Mouse (Mus musculus) heart, postnatal 0 days (tissue): ENCODE data around the gene Serpinb9. TPM values are rescaled to one million over a fixed set of nuclear protein-coding genes. Genes with fewer than 3 reads are reported as not detected.

Source experiments
- ATAC-seq: fragments of 200-750 bp; cut with Nextera tagmentation; 2 replicates; pipeline ENCODE4 v1.8.0; 2017; ENCODE audit warnings: low read depth, moderate number of reproducible peaks, moderate library complexity; ENCODE audit not compliant: insufficient read depth
- DNase-seq: peaks from one replicate; pipeline ENCODE4 v3.0.0-alpha.2; 2016; ENCODE audit warnings: low spot score
- H3K27ac ChIP-seq: fragments of 300-500 bp; sonication (generic); 2 replicates; pipeline ENCODE4 v1.5.1; 2014; ENCODE audit warnings: low read depth, mild to moderate bottlenecking
- H3K27me3 ChIP-seq: fragments of 300-500 bp; sonication (generic); 2 replicates; pipeline ENCODE4 v1.6.1; 2014; ENCODE audit warnings: low read length, mixed read lengths; ENCODE audit not compliant: control insufficient read depth, insufficient read depth
- H3K36me3 ChIP-seq: fragments of 300-500 bp; sonication (generic); replicated peaks from 2 replicates; pipeline ENCODE4 v1.6.1; 2014; ENCODE audit warnings: low read length, mixed read lengths; ENCODE audit not compliant: control insufficient read depth, insufficient read depth
- H3K4me1 ChIP-seq: fragments of 300-500 bp; sonication (generic); 2 replicates; pipeline ENCODE4 v1.6.1; 2014; ENCODE audit warnings: antibody characterized with exemption; ENCODE audit not compliant: control insufficient read depth, insufficient read depth
- H3K4me2 ChIP-seq: fragments of 300-500 bp; sonication (generic); 2 replicates; pipeline ENCODE4 v1.6.1; 2014; ENCODE audit warnings: low read depth, mild to moderate bottlenecking, low read length, moderate library complexity
- H3K4me3 ChIP-seq: fragments of 300-500 bp; sonication (generic); 2 replicates; pipeline ENCODE4 v1.5.1; 2014; ENCODE audit warnings: low read depth, low read length
- H3K9ac ChIP-seq: fragments of 300-500 bp; sonication (generic); replicated peaks from 2 replicates; pipeline ENCODE4 v1.6.1; 2014; ENCODE audit warnings: low read depth, low read length, mixed read lengths
- H3K9me3 ChIP-seq: fragments of 300-500 bp; sonication (generic); replicated peaks from 2 replicates; pipeline ENCODE4 v1.6.1; 2016; ENCODE audit warnings: low read length; ENCODE audit not compliant: control insufficient read depth
- CTCF ChIP-seq: IDR thresholded peaks from 2 replicates; pipeline ENCODE4 v1.5.1; 2016; ENCODE audit warnings: antibody characterized with exemption, control low read depth, low read depth
- EP300 ChIP-seq: IDR thresholded peaks from 2 replicates; pipeline ENCODE4 v1.6.1; 2016; ENCODE audit warnings: antibody characterized with exemption, low read depth
- WGBS: fragments of 180-500 bp; shearing (Covaris S2); extraction: QIAGEN DNeasy Blood & Tissue Kit; methylation state at CpG from one replicate; pipeline ENCODE4 v1.1.7; 2014; 5-methylcytosine and 5-hydroxymethylcytosine counted together
- polyA plus RNA-seq: library from polyadenylated mRNA; unstranded; fragments of >200 nt; fragmentation: Nextera tagmentation; extraction: Ambion mirVana; gene quantifications from 2 replicates; pipeline ENCODE4 v1.2.1, GENCODE M21; 2015
- total RNA-seq: library from RNA; depleted of rRNA; stranded (reverse); fragments of >200 nt; gene quantifications from 2 replicates; pipeline ENCODE4 v1.2.3, GENCODE M21; 2014; ENCODE audit warnings: low replicate concordance

The Serpinb9 gene
- total and polyA plus RNA-seq, 2 experiments from 2014 or later = 3.9 to 6.3 TPM

DNA sequence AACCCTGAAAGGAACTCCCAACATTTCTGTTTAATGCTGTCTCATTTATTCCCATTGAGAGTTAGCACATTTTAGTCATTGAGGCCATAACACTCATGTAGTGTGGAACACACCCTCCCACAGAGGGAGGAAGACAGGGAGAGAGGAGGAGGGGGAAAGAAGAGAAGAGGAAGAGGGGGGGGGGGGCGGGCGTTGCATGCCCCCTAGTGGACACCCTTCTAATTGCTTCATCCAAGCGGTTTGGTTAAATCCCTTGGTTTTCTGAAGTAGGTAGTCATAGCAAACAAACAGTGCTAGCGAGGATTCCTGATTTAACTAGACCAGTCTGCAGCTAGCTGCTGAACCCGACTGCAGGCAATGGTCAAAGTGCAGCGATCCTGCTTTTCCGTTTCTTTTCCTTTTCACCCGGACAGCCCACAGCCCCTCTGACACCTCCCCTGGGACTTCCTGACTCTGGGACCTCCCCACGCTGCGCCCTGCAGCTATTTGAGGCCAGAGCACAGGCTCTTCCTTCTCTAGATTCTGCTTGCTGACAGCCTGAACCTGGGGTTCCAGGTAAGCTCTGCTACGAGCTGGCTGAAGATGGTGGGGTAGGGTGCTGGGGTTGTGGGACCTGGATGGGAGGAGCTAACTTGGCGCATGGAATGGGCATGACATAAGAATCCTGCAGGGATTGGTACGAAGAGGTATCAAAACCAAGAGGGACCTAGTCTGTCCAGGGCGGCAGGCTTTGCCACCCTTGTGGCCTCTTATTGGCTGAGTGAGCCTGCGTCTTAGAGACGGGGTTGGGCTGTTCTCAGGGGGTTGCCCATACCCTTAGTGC lies 37.9 kb upstream of the Serpinb9 start, which contains the start of gene Serpinb6b:
Serpinb6b (plus strand) TSS at position 221 of the 823 bp plus-strand sequence.
- DNase-seq = peak; percentile 77
- whole genome bisulfite sequencing = 27% methylated on average over 16 of the region's 16 CpGs
- Histone ChIP-seq H3K27me3 (no peaks in the 10 kb centered on the region), H3K9ac (peak within 1 kb of the TSS; percentile 70), H3K27ac (peak within 1 kb of the TSS; percentile 87), H3K4me2 (peak within 1 kb of the TSS; percentile 79), H3K4me3 (peak within 1 kb of the TSS; percentile 54), H3K9me3 (no peaks in the 10 kb centered on the region), H3K36me3 (no peaks in the 10 kb centered on the region), H3K4me1 (peaks cover 20% of the 10 kb centered on the region)
- TF ChIP-seq EP300 (no peak), CTCF (peak; percentile 33; the same call in 1 of the 2 replicates)
- ATAC-seq = peak; percentile 61

DNA sequence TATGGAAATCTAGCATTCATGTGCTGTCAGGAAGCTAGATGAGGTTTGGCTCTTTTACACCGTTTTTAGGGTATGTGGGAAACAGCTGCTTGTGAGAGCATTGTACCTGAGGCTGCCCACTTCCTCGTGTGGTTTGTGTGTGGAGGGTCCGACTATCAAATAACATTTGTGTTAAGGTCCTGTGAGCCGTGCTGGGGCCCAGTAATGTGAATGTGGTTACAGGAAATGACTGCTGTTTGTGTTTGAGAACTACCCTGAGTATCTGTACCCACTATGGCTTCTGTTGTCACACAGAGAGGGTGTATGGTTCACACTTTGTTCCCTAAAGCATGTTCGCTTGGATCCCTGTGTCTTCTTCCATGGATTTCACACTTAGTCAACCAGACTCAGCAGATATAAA lies 36.9 kb upstream of the Serpinb9 start:
- Histone ChIP-seq H3K4me2 (peak overlapping the region; percentile 79), H3K4me3 (peak overlapping the region; percentile 54), H3K36me3 (no peaks in the 10 kb centered on the region), H3K27ac (peak overlapping the region; percentile 87), H3K9me3 (no peaks in the 10 kb centered on the region), H3K27me3 (no peaks in the 10 kb centered on the region), H3K9ac (peak overlapping the region; percentile 70), H3K4me1 (peaks cover 20% of the 10 kb centered on the region)
- ATAC-seq (no peak), DNase-seq (no peak)
- TF ChIP-seq EP300 (no peak), CTCF (no peak)
- 55% methylated on average over 5 of the region's 5 CpGs for WGBS

DNA sequence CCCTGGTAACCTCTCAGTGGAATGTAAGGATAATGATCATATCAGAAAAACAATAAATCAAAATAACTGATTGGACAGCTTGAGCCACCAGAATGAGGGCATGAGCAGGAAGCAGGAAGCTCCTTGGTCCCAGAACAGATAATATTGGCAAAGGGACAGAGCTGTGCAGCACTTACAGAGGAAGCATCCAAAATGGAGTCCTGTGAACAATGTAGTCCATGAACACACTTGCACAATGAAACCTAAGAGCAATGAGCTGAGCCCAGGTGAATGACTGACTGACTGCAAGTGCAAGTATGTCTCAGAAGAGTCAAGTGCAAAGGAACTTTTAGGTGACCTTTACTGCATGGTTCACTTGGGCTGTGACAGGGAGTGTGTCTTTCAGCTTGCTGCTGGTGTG lies 35.8 kb upstream of the Serpinb9 start:
- no peak overlapping the region for H3K27ac ChIP-seq
- no peak overlapping the region for H3K4me3 ChIP-seq
- no peak for TF ChIP-seq EP300
- no peak for TF ChIP-seq CTCF
- no peaks in the 10 kb centered on the region for H3K9me3 ChIP-seq
- H3K4me2 ChIP-seq = no peak overlapping the region
- H3K27me3 ChIP-seq = no peaks in the 10 kb centered on the region
- ATAC-seq (no peak), DNase-seq (no peak)
- peaks cover 6% of the 10 kb centered on the region; the same call in 1 of the 2 replicates for H3K36me3 ChIP-seq
- no peak overlapping the region for H3K9ac ChIP-seq
- peaks cover 20% of the 10 kb centered on the region for H3K4me1 ChIP-seq

DNA sequence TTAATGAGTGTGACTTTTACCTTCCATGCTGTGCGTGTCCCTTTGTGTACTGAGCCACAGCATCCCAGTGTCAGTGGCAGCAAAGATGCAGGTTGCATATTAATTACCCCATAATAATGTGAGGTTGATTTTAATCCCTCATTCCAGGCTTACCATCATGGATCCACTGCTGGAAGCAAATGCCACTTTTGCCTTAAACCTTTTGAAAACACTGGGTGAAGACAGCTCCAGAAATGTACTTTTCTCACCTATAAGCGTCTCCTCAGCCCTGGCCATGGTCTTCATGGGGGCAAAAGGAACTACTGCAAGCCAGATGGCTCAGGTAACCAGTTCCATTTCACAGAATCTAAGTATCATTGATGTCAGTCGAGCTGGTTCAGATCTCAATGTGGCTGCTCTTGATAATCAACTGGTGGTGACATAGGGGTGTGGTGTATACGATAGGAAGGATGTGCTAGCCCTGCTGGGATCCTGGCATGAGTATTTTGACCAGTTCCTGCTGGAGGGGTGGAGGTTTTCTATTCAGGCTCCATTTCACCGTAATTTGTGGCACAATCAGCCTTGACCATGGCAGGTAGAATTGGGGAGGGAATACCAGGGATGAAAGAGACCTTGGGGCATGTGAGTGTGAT lies 34.6 kb upstream of the Serpinb9 start:
- Histone ChIP-seq H3K27ac (no peak overlapping the region), H3K4me1 (peaks cover 20% of the 10 kb centered on the region), H3K4me3 (no peak overlapping the region), H3K36me3 (peaks cover 6% of the 10 kb centered on the region; the same call in 1 of the 2 replicates), H3K9ac (no peak overlapping the region), H3K27me3 (no peaks in the 10 kb centered on the region), H3K4me2 (no peak overlapping the region), H3K9me3 (no peaks in the 10 kb centered on the region)
- DNase-seq (no peak), ATAC-seq (no peak)
- TF ChIP-seq EP300 (no peak), CTCF (no peak)
- WGBS = 69% methylated on average over 5 of the region's 5 CpGs

DNA sequence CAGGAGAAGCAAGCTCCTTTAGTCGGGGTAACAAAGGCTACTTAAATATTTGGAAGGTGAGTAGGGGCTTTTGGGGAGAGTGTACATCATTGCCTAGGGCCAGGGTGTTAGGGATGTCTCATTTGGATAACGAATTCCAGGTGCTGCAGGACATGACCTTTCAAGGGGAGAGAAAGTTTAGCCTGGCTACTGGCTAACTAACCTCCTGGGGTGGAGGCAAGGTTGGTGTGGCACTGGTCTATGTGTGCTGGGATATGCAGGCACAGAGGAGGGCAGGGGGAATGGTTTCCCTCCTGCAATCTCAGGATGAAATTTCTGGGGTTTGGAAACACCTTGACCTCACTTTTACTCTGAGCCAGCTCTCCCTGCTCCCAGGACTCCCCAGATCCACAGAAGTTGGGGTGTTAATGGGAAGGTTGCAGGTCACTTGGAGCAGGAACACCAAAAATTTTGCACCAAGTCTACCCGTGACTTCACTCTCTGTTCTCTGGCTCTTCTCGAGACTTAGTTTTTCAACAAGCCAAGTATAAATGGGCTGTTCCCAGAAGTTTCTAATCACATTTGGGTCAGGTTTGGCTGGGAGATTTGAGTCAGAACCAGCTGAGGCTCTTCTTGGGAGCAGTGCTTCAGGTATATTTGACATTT lies 33.9 kb upstream of the Serpinb9 start:
- Histone ChIP-seq H3K9me3 (no peaks in the 10 kb centered on the region), H3K36me3 (peaks cover 8% of the 10 kb centered on the region; the same call in 1 of the 2 replicates), H3K9ac (no peak overlapping the region), H3K27me3 (no peaks in the 10 kb centered on the region), H3K27ac (no peak overlapping the region), H3K4me1 (peaks cover 16% of the 10 kb centered on the region), H3K4me3 (no peak overlapping the region), H3K4me2 (no peak overlapping the region)
- TF ChIP-seq EP300 = no peak
- no peak for TF ChIP-seq CTCF
- 70% methylated on average over 4 of the region's 4 CpGs for WGBS
- no peak for DNase-seq
- no peak for ATAC-seq
